Mouse (Mus musculus) frontal cortex, adult (tissue): ENCODE measurements at regions not wholly inside any gene's neighbourhood (a gene's known extent, or its start where the extent isn't known, plus 50 kb on each side); places are given as distances from the start of the nearest gene placed in this dataset.

ENCODE experiments used
- ATAC-seq: cut with Nextera tagmentation; 2 replicates; pipeline ENCODE4 v1.9.2; 2017; ENCODE audit warnings: mild to moderate bottlenecking, moderate library complexity, mixed read lengths; ENCODE audit not compliant: low TSS enrichment

DNA sequence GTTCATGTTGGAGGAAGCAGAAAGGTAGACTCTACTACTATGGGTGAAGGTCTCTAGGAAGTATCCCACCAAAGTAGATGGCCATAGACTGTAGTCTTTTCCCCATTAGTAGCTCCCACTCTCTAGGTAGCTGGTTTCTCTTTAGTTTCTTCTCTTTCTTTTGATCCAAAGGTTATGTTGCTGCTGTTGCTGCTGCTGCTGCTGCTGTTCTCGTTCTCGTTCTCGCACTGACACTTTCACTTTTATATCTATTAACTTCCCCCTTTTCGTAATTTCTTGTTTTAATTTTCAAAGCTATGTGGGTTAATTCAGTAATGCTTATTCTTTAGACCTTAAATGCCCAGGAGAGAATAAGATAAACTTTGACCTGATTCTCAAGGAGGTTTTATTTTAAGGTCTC, 58.3 kb downstream of the Tmem100 start:
- no peak for ATAC-seq

DNA sequence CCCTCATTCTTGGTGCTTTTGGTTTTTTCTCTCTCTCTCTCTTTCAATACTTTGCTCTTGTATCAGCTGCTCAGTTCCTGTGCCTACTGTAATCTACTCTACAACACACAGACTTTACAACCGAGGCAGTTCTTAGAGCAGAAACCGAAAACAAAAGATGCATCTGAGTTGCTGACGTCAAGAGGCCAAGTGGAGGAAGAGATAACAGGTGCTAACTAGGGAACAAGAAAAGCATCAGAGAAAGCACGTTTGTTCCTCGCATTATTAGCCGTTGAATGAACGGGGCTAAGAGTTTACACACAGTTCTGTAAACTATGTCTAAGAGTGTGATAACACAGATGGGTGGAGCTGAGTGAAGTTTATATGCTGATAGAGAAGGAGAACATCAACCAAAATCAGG, 63.9 kb downstream of the Tmem100 start:
- no peak for ATAC-seq

DNA sequence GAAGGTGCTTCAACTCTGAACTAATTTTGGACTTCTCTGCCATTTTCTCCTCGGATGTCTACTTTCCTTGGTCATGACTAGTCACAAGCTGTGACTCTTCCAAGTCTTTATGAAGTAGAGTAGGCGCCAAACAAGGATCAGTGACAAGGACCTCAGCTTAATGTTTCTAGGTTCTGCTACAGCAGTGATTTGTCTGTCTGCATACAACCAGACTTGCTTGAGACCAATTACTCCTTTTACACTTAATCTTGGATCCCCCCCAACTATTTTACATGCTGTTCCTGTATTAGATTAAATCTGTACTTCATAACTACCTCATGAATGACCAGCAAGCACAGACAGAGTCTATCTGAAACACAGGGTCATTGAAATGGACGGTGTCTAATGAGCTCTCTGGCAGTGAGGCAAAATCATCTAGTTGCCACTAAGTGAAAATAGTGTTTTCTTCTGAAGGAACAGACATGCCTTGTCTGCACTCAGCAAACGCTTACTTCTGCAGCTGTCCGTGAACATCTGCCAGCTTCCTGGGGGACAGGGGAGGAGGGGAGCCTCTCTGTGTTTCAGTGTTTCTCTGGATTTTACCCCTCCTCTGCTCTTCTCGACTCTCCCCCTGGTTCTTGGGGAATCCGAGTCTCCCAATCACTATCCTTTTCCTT, 64.7 kb downstream of the Tmem100 start:
- no peak for ATAC-seq

GRCm38 (mm10) chr11:90098471-90098870, 68.3 kb downstream of the Tmem100 start:
- ATAC-seq, result no peak

DNA sequence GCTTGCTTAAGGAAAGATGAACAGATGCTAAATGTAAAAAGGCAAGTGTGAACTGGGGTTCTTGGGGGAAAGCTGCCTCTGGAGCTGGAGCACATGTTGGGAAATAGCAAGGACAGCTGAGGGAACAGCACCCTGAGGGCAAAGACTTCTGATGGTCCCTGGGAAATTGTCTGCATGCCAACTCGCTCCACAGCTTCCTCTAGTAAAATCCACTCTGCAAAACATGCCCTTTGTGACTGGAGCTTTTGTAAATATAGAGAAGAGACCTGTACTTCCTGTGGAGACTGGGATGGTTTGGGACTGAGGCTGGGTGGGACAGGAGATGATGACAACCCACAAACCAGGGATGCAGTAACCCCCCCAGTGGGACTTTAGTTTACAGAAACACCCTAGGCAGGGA, 69.0 kb downstream of the Tmem100 start:
- no peak for ATAC-seq

- no peak for ATAC-seq
These were observed 70.0 kb downstream of the Tmem100 start for GRCm38 (mm10) chr11:90100161-90100560.

DNA sequence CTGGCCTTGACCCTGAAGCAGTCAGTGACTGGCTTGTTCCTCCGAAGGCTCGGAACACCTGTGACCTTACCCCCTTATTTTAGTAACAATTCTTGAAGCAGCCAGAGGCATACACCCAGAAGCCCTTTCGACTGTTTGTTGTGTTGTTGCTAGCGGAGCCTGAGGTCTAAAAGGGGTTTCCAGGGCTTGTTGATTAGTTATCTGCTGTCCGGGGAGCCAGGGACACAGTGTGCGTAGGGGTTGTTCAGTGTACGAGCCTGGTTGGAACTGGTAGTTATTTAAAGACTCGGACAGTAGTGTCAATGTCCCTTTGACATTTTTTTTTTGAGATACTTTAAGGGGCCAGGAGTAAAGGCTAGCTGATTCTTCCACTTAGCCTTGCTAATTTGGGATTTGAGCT, 71.1 kb downstream of the Tmem100 start:
- ATAC-seq, result no peak

DNA sequence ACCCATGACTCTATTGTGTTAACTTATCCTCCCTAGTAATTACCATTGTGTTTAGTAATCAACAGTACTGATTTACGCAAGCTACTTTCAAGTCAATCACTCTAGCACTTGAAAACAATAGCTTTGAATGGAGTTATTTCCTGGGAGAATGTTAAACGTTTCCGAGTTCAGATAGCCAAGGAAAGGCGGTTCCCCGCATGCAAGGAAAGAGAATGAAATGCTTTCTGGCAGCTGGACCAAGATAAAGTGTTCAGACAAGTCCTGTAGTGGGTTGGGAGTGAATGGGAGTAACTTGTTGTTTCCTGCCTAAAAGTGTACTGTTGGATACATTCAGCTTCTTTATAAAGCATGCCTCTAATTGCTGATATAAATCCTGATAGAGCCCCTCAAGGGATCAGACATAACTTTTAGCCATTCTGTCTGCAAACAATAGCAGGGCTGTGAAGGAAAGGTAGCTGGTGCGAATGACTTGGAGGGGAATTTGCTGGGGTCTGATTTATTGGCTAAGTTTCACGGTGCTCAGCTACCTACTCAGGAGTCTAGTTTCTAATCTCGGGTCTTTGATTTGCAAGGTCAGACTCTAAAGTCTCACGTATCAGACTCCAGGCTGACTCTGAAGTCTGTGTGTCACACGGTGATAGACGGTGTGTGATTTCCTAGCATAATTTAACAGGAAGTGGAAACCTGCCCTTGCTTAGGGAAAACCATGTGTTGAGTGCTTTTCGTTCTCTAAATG, 76.1 kb downstream of the Tmem100 start:
- no peak for ATAC-seq

DNA sequence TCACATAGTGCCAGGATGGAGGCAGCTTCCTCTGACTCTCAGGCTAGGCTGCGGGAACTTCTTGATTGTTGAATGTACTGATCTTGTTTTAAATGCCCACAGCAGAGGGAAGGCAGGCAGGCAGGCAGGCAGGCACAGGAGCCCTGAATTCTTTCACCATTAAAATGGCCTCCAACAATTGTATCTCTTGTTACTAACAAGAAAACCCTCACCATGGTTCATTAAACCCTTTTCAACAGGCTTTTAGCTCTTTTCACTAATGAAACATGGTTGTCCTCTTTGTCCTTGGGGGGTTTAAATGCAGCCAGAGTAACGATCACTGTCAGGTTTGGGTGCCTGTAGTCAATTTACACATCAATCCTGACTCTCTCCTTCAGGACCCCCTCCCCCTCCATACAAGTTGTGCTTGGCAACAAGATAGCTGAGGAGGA, 77.8 kb upstream of the Gm45716 start:
- ATAC-seq, result no peak

DNA sequence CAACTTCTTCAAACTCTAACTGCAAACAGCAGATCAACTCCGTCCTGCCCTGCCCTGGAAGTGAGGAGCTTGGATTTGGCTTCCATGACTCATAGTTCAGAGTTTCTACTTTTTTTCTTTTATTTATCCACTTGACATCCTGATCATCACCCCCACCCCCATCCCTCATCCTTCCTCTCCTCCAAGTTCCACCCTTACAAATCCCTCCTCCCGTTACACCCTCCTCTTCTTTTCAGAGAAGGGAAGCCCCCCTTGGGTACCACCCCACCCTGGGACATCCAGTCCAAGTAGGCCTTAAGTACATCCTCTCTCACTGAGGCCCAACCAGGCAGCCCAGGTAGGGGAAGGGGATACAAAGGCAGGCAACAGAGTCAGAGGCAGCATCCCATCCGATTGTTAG, 77.3 kb upstream of the Gm45716 start:
- ATAC-seq, result no peak

DNA sequence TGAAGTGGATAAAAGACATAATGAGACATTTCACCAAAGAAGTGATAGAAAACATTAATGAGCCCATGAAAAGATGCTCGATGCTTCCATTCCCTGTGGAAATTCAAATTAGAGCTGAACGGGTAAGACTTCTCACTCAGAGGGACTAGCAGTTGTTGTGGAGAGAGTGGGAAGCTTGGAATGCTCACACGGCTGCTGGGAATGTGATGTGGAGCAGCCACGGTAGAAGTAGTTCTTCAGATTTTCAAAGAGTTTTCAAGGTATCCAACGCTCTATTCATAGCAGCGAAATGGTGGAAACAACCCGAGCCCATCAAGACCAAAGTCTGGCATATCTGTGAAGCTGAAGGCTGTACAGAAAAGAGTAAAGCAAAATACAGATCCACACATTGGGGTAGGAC, 75.3 kb upstream of the Gm45716 start:
- peak; percentile 88 for ATAC-seq

- ATAC-seq, result no peak
These were observed 70.5 kb upstream of the Gm45716 start for GRCm38 (mm10) chr11:90116676-90117663.

GRCm38 (mm10) chr11:90117664-90118295, 69.7 kb upstream of the Gm45716 start:
- ATAC-seq, result no peak

- ATAC-seq, result no peak
These were observed 65.6 kb upstream of the Gm45716 start for GRCm38 (mm10) chr11:90121902-90122301.

GRCm38 (mm10) chr11:90122709-90123108, 64.8 kb upstream of the Gm45716 start:
- no peak for ATAC-seq

- ATAC-seq, result no peak
These were observed 63.6 kb upstream of the Gm45716 start for GRCm38 (mm10) chr11:90123851-90124250.

DNA sequence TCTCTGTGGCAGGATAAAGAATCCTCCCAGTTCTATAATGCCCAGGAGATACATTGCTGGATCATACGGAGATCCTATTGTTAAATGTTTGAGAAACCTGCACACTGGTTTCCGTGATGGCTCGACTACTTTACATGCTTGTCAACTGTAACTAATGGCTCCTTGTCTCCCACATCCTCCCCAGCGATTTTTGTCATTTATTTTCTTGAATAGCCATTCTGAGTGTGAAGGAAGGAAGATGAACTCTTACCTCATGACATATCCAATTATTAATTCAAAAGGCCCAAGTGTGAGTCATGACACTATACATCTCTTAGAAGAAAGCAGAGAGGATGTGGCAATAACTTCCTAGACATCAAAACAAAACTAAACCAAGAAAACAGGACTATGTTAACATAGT, 61.2 kb upstream of the Gm45716 start:
- no peak for ATAC-seq

- no peak for ATAC-seq
These were observed 58.5 kb upstream of the Gm45716 start for GRCm38 (mm10) chr11:90128865-90129415.

- ATAC-seq, result no peak
These were observed 57.5 kb upstream of the Gm45716 start for GRCm38 (mm10) chr11:90129793-90130624.

DNA sequence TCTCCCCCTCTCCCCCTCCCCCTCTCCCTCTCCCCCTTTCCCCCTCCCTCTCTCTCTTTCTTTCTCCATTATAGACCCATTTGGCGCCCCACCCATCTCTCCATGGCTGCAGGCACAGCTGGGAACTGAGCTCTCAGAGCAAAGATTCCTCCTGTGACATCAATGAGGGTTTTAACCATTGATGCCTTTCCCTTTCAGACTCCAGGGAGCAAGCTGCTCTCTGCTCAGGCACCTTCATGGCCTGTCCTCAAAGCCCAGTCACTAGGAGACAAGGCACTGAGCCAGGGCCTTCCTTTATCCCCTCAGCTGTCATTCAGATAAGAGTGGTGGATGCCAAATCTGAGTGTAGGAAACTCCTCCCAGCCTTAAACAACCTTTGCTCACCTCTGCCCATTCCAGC, 56.8 kb upstream of the Gm45716 start:
- no peak for ATAC-seq

DNA sequence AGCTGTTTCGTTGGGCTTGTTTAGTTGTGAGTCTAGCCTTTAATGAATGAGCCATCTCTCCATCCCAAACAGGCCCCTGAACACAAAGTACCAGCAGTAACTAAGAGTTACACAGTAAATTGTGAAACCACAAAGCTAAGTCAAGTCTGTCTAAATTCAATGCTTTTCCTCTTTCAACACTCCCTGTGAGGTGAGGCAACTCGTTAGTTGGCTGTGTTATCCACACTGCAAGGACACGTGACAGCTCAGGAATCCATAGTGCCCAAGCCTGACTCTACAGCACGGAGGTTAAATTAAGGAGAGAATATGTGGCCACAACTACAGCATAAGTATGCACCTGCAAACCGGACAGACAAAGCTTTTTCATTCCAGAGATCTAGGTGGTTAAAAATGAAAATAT, 54.9 kb upstream of the Gm45716 start:
- ATAC-seq, result no peak
